Mouse (Mus musculus): Measurements from ENCODE around the gene Slc25a42. TPM values are rescaled to one million over a fixed set of nuclear protein-coding genes. Genes with fewer than 3 reads are reported as not detected.

Slc25a42 gene
- polyA plus RNA-seq, 1 experiment from 2014 or later = 3.6 TPM

Other genes with a start within 250 kb of the Slc25a42 start
- gene Gatad2a, start 215.9 kb downstream of the Slc25a42 start, polyA plus RNA-seq (2016; fragmentation: Nextera tagmentation; extraction: Ambion mirVana) = 58.9 and 69.2 TPM in 2 replicates
- gene Mau2, start 169.6 kb downstream of the Slc25a42 start, polyA plus RNA-seq (2016; fragmentation: Nextera tagmentation; extraction: Ambion mirVana) = 59.5 and 66.7 TPM in 2 replicates
- 53.5 and 60.7 TPM in 2 replicates for gene Sugp1, start 169.5 kb downstream of the Slc25a42 start, polyA plus RNA-seq (2016; fragmentation: Nextera tagmentation; extraction: Ambion mirVana)
- gene Tm6sf2, start 139.4 kb downstream of the Slc25a42 start, polyA plus RNA-seq (2016; fragmentation: Nextera tagmentation; extraction: Ambion mirVana) = 0.59 and 0.73 TPM in 2 replicates
- gene Hapln4, start 128.8 kb downstream of the Slc25a42 start, polyA plus RNA-seq (2016; fragmentation: Nextera tagmentation; extraction: Ambion mirVana) = 0.04 TPM in 1 of 2 replicates, not detected in the other
- 0.29 and 0.61 TPM in 2 replicates for gene Ncan, start 91.4 kb downstream of the Slc25a42 start, polyA plus RNA-seq (2016; fragmentation: Nextera tagmentation; extraction: Ambion mirVana)
- gene Nr2c2ap, start 81.0 kb downstream of the Slc25a42 start, polyA plus RNA-seq (2016; fragmentation: Nextera tagmentation; extraction: Ambion mirVana) = 29.6 and 35.9 TPM in 2 replicates
- gene Rfxank, start 73.2 kb downstream of the Slc25a42 start, polyA plus RNA-seq (2016; fragmentation: Nextera tagmentation; extraction: Ambion mirVana) = 20.1 and 27.9 TPM in 2 replicates
- 45.3 and 49.8 TPM in 2 replicates for gene Borcs8, start 72.8 kb downstream of the Slc25a42 start, polyA plus RNA-seq (2016; fragmentation: Nextera tagmentation; extraction: Ambion mirVana)
- 0.29 and 0.60 TPM in 2 replicates for gene Mef2b, start 72.6 kb downstream of the Slc25a42 start, polyA plus RNA-seq (2016; fragmentation: Nextera tagmentation; extraction: Ambion mirVana)
- 79.8 and 85.0 TPM in 2 replicates for gene Tmem161a, start 39.9 kb downstream of the Slc25a42 start, polyA plus RNA-seq (2016; fragmentation: Nextera tagmentation; extraction: Ambion mirVana)
- 39.7 and 51.4 TPM in 2 replicates for gene Sugp2, start 21.9 kb upstream of the Slc25a42 start, polyA plus RNA-seq (2016; fragmentation: Nextera tagmentation; extraction: Ambion mirVana)
- gene Armc6, start 22.2 kb upstream of the Slc25a42 start, polyA plus RNA-seq (2016; fragmentation: Nextera tagmentation; extraction: Ambion mirVana) = 26.8 and 27.6 TPM in 2 replicates
- 139 and 151 TPM in 2 replicates for gene Homer3, start 70.5 kb upstream of the Slc25a42 start, polyA plus RNA-seq (2016; fragmentation: Nextera tagmentation; extraction: Ambion mirVana)
- gene Ddx49, start 90.2 kb upstream of the Slc25a42 start, polyA plus RNA-seq (2016; fragmentation: Nextera tagmentation; extraction: Ambion mirVana) = 58.9 and 59.4 TPM in 2 replicates
- gene Cope, start 90.2 kb upstream of the Slc25a42 start, polyA plus RNA-seq (2016; fragmentation: Nextera tagmentation; extraction: Ambion mirVana) = 293 and 321 TPM in 2 replicates
- gene Cers1, start 103.5 kb upstream of the Slc25a42 start, polyA plus RNA-seq (2016; fragmentation: Nextera tagmentation; extraction: Ambion mirVana) = 3.2 and 4.6 TPM in 2 replicates
- gene Gdf1, start 117.5 kb upstream of the Slc25a42 start, polyA plus RNA-seq (2016; fragmentation: Nextera tagmentation; extraction: Ambion mirVana) = 7.9 and 13.8 TPM in 2 replicates
- 25.6 and 26.7 TPM in 2 replicates for gene Upf1, start 141.0 kb upstream of the Slc25a42 start, polyA plus RNA-seq (2016; fragmentation: Nextera tagmentation; extraction: Ambion mirVana)
- gene Comp, start 161.3 kb upstream of the Slc25a42 start, polyA plus RNA-seq (2016; fragmentation: Nextera tagmentation; extraction: Ambion mirVana) = 0.08 and 0.35 TPM in 2 replicates
- gene Crtc1, start 227.3 kb upstream of the Slc25a42 start, polyA plus RNA-seq (2016; fragmentation: Nextera tagmentation; extraction: Ambion mirVana) = 20.1 and 23.2 TPM in 2 replicates